ENCODE assay signal across 15 mouse cellular contexts in the genomic region with DNA sequence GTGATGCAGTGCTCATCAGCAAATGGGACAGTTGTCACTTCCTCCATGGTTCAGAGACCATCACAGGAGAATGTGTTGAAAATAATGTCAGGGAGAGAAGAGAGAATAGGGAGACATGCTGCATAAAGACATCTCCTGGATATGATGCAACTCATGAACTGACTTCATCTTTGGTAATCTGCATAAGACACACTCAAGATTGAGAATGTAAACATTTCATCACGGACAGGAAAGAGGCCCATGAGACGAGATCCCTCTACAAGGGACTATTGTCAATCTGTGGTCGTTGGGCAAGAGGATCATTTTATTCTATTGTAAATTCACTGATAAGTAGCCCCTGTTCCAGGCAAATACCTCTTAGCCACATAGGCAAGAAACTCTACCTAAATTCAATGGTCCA.
A peak's percentile ranks its signal among the peaks of the same experiment; 100 is the strongest.
DNase-seq lines count a peak whose midpoint lies in the region; ATAC-seq lines count a peak whose summit lies in the region.
"Had no signal": no experiment of that assay in that cellular context is flagged by ENCODE, and none has a peak within 500 bp of the region (broad histone marks: within the 10 kb centered on the region; RNA-seq: fewer than 3 reads in every experiment).

No protein-coding gene starts in this region.

- peak; percentile 0 for DNase-seq in thymus, postnatal 25 days
- no peak for DNase-seq in thymus, postnatal 36 days
- peak; percentile 36 for DNase-seq in 416B (ENCODE audit: low read depth)
- no peak for DNase-seq in cerebellum, adult 8-10 months
- DNase-seq in kidney, postnatal 25 days, result no peak
- DNase-seq: adrenal gland, postnatal 10 days; adrenal gland, postnatal 25 days; cerebellum, adult 11 months; cerebellum, adult 18-20 months; cerebellum, adult 9-10 months; cerebellum, postnatal 25 days; forebrain, postnatal 0 days had no signal

- peak; percentile 35 for ATAC-seq in megakaryocyte, adult 5-6 weeks (ENCODE audit: poor library complexity, severe bottlenecking)
- ATAC-seq: forebrain, embryonic 13.5 days; forebrain, embryonic 15.5 days; forebrain, postnatal 0 days had no signal

Comparison
In these comparisons a context has a peak if more than half of its experiments do, and no peak if none do; other contexts are left out.
1. DNase-seq: peak in thymus, postnatal 25 days (single experiment) and 416B (single experiment); none in thymus, postnatal 36 days (0 of 2), cerebellum, adult 8-10 months (single experiment) and kidney, postnatal 25 days (0 of 2).